ENCODE assay signal across 23 mouse cellular contexts in genomic region chr6:120860079-120860478, GRCm38 (mm10). TPM values are rescaled to one million over a fixed set of nuclear protein-coding genes. Genes with fewer than 3 reads are reported as not detected.
DNase-seq lines count a peak whose midpoint lies in the region; ATAC-seq and TF ChIP-seq lines count a peak whose summit lies in the region.
"Had no signal": no experiment of that assay in that cellular context is flagged by ENCODE, and none has a peak within 500 bp of the region (broad histone marks: within the 10 kb centered on the region; RNA-seq: fewer than 3 reads in every experiment).

No protein-coding gene starts in this region.

- H3K4me3 ChIP-seq in C2C12 (ENCODE audit: insufficient read depth, poor library complexity, severe bottlenecking): no peak overlapping the region
- H3K4me3 ChIP-seq in forebrain, embryonic 13.5 days: no peak overlapping the region
- H3K4me3 ChIP-seq: embryonic facial prominence, embryonic 13.5 days; embryonic facial prominence, embryonic 15.5 days; erythroblast, embryonic 14.5 days; forebrain, embryonic 10.5 days had no signal

- 94% methylated on average over 3 of the region's 3 CpGs for WGBS in forebrain, embryonic 13.5 days

- ATAC-seq in forebrain, embryonic 13.5 days: no peak
- ATAC-seq: forebrain, embryonic 14.5 days; forebrain, embryonic 16.5 days had no signal

- H3K27me3 ChIP-seq in C2C12 (ENCODE audit: control insufficient read depth, insufficient read depth, insufficient read length): no peaks in the 10 kb centered on the region
- H3K27me3 ChIP-seq in forebrain, embryonic 13.5 days: no peaks in the 10 kb centered on the region
- H3K27me3 ChIP-seq: embryonic facial prominence, embryonic 13.5 days; embryonic facial prominence, embryonic 15.5 days had no signal

- TF ChIP-seq CTCF in C2C12 (IDR thresholded peaks at IDR 0.05; ENCODE audit: control insufficient read depth, insufficient read depth, insufficient read length): no peak

- peaks cover 8% of the 10 kb centered on the region for H3K36me3 ChIP-seq in C2C12 (ENCODE audit: control insufficient read depth, insufficient read depth)
- H3K36me3 ChIP-seq in forebrain, embryonic 13.5 days (ENCODE audit: poor library complexity, severe bottlenecking): peaks cover 40% of the 10 kb centered on the region

- peak; percentile 62 for DNase-seq in 3134 (ENCODE audit: extremely low read depth, insufficient read length, low spot score)
- DNase-seq in NIH3T3 (ENCODE audit: low read depth): peak; percentile 53
- no peak for DNase-seq in heart, postnatal 4 days
- no peak for DNase-seq in urinary bladder, adult 2 months (ENCODE audit: low spot score)
- DNase-seq: adrenal gland, adult 2 months; adrenal gland, postnatal 10 days; adrenal gland, postnatal 25 days; B cell, adult 2 months; cerebellum, adult 11 months; cerebellum, adult 18-20 months; cerebellum, adult 8-10 months; cerebellum, adult 9-11 months; cerebellum, postnatal 14 days; cerebellum, postnatal 36 days; embryo, embryonic 11 days had no signal

- H3K4me2 ChIP-seq in forebrain, embryonic 13.5 days: no peak overlapping the region
- H3K4me2 ChIP-seq: embryonic facial prominence, embryonic 13.5 days; embryonic facial prominence, embryonic 15.5 days had no signal

- H3K27ac ChIP-seq in forebrain, embryonic 13.5 days: no peak overlapping the region
- H3K27ac ChIP-seq: embryonic facial prominence, embryonic 13.5 days; embryonic facial prominence, embryonic 15.5 days; forebrain, embryonic 10.5 days had no signal

- peaks cover 68% of the 10 kb centered on the region for H3K79me2 ChIP-seq in C2C12 (ENCODE audit: control insufficient read depth, insufficient read depth)

- no peak overlapping the region for H3K9ac ChIP-seq in forebrain, embryonic 13.5 days
- H3K9ac ChIP-seq: embryonic facial prominence, embryonic 13.5 days; embryonic facial prominence, embryonic 15.5 days had no signal

- H3K79me3 ChIP-seq in C2C12 (ENCODE audit: low read depth): peaks cover 16% of the 10 kb centered on the region

- no peaks in the 10 kb centered on the region for H3K9me3 ChIP-seq in forebrain, embryonic 13.5 days (replicated peaks)
- H3K9me3 ChIP-seq: embryonic facial prominence, embryonic 13.5 days; embryonic facial prominence, embryonic 15.5 days; forebrain, embryonic 10.5 days had no signal

- no peak overlapping the region for H3ac ChIP-seq in C2C12 (ENCODE audit: control insufficient read depth, insufficient read length, low read depth)

- H3K4me1 ChIP-seq in forebrain, embryonic 13.5 days: peaks cover 10% of the 10 kb centered on the region
- H3K4me1 ChIP-seq: embryonic facial prominence, embryonic 15.5 days had no signal

TF ChIP-seq in C2C12, 6 proteins besides CTCF, POLR2A, EP300 and RAD21:
- TF ChIP-seq FOSL1 (IDR thresholded peaks at IDR 0.05; ENCODE audit: insufficient read depth, low read length, poor library complexity, severe bottlenecking) (peak; percentile 54), CEBPB (IDR thresholded peaks at IDR 0.05; ENCODE audit: low read depth) (no peak), MYOD1 (IDR thresholded peaks at IDR 0.05; ENCODE audit: control insufficient read depth, insufficient read length, low read depth) (peak; percentile 53)

RNA-seq across cellular contexts. Expression of gene Bcl2l13, which starts 24.1 kb away (rescaled TPM):
- 24.6 TPM for polyA plus RNA-seq in C2C12 (2012; fragmentation: generic; extraction: Trizol)
- polyA plus RNA-seq in forebrain, embryonic 13.5 days (2015; fragmentation: Nextera tagmentation; extraction: Ambion mirVana): 32.5 and 40.4 TPM in 2 replicates
- total RNA-seq in heart, postnatal 4 days (2021): 10 to 100 TPM; 69.7 to 69.8 TPM
- 14.0 and 18.9 TPM in 2 replicates for polyA plus RNA-seq in urinary bladder, adult 2 months (2012; rRNA removed)

RNA-seq across cellular contexts. Expression of gene Atp6v1e1, which starts 37.5 kb away (rescaled TPM):
- polyA plus RNA-seq in C2C12 (2012; fragmentation: generic; extraction: Trizol): 90.1 TPM
- polyA plus RNA-seq in forebrain, embryonic 13.5 days (2015; fragmentation: Nextera tagmentation; extraction: Ambion mirVana): 189 and 196 TPM in 2 replicates
- total RNA-seq in heart, postnatal 4 days (2021): 100 to 1,000 TPM; 145 TPM
- 152 and 157 TPM in 2 replicates for polyA plus RNA-seq in urinary bladder, adult 2 months (2012; rRNA removed)

RNA-seq across cellular contexts. Expression of gene Bid, which starts 56.6 kb away (rescaled TPM):
- polyA plus RNA-seq in C2C12 (2012; fragmentation: generic; extraction: Trizol): 48.1 TPM
- 16.9 and 21.2 TPM in 2 replicates for polyA plus RNA-seq in forebrain, embryonic 13.5 days (2015; fragmentation: Nextera tagmentation; extraction: Ambion mirVana)
- total RNA-seq in heart, postnatal 4 days (2021): 1 to 10 TPM; 2.7 to 3.7 TPM
- polyA plus RNA-seq in urinary bladder, adult 2 months (2012; rRNA removed): 15.7 and 18.8 TPM in 2 replicates

Comparison
In these comparisons a context has a peak if more than half of its experiments do, and no peak if none do; other contexts are left out.
1. DNase-seq: peak in 3134 (single experiment) and NIH3T3 (single experiment); none in heart, postnatal 4 days (single experiment) and urinary bladder, adult 2 months (single experiment).